Mouse (Mus musculus): ENCODE data around the gene Tenm2.

DNA sequence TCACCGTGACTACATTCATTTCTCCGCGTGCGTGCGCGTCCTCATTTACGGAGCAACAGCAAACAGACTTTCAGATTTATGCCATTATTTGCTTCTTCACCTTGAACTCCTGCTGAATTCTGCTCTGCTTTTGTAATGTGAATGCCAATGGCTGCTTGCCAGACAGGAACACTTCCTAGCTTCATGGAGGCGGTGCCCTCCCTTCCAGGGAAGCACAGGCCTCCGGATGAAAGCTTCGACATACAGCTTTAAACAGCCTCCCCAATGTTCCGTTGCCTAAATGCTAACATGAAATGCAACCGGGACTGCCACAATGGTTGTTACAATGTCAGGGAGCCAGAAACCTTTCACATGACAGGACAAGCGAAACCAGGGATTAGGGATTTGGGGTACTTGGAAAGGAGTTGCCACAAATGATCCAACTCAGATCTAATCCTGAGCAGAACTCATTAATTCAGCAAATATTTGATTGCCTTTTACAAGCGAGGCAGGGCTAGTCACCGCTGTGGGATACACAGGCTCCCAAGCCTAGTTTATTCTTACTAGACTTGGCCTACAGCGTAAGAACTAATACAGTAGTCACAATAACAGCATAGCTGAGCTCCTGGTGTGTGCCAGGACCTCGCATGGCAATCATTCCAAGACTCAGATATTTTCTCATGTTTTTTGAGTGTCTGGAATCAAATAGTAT, 970.8 kb downstream of the Tenm2 start:
- TF ChIP-seq FLI1 (IDR thresholded peaks at IDR 0.05; ENCODE audit: low read length) = no peak
- no peak for TF ChIP-seq GATA1 (IDR thresholded peaks at IDR 0.05; ENCODE audit: borderline replicate concordance, low read length)
